Mouse (Mus musculus): ENCODE results near the gene Bglap2. TPM values are rescaled to one million over a fixed set of nuclear protein-coding genes. Genes with fewer than 3 reads are reported as not detected.

The Bglap2 gene
- polyA plus RNA-seq, 1 experiment from 2014 or later, result 0.83 TPM

- DNase-seq (ENCODE audit: low spot score), result no peak
These were observed 27.8 kb downstream of the Bglap2 start for GRCm38 (mm10) chr3:88350732-88351131.

GRCm38 (mm10) chr3:88339006-88339405, 39.5 kb downstream of the Bglap2 start:
- DNase-seq (ENCODE audit: low spot score), result no peak

GRCm38 (mm10) chr3:88338316-88338715, 40.2 kb downstream of the Bglap2 start:
- DNase-seq (ENCODE audit: low spot score), result no peak

GRCm38 (mm10) chr3:88337367-88338020, 41.0 kb downstream of the Bglap2 start:
- DNase-seq (ENCODE audit: low spot score), result peak; percentile 57

GRCm38 (mm10) chr3:88336058-88337013, 42.2 kb downstream of the Bglap2 start, which contains the start of the genes Tmem79 and Smg5:
Tmem79 (minus strand) TSS chr3:88336148.
Smg5 (plus strand) TSS chr3:88336260.
- DNase-seq (ENCODE audit: low spot score), result peak; percentile 96

- DNase-seq (ENCODE audit: low spot score), result peak; percentile 7
These were observed 43.0 kb downstream of the Bglap2 start for GRCm38 (mm10) chr3:88335436-88336053.

GRCm38 (mm10) chr3:88334902-88335435, 43.5 kb downstream of the Bglap2 start:
- no peak for DNase-seq (ENCODE audit: low spot score)

- DNase-seq (ENCODE audit: low spot score), result no peak
These were observed 44.4 kb downstream of the Bglap2 start for GRCm38 (mm10) chr3:88334029-88334658.

- peak; percentile 73 for DNase-seq (ENCODE audit: low spot score)
These were observed 47.2 kb downstream of the Bglap2 start for GRCm38 (mm10) chr3:88331282-88331681.

GRCm38 (mm10) chr3:88328956-88329355, 49.5 kb downstream of the Bglap2 start:
- DNase-seq (ENCODE audit: low spot score), result no peak

Other genes with a start within 250 kb of the Bglap2 start
- 32.0 and 32.2 TPM in 2 replicates for gene Mef2d, start 236.3 kb downstream of the Bglap2 start, polyA plus RNA-seq (2015; fragmentation: Nextera tagmentation; extraction: Ambion mirVana)
- gene Rhbg, start 124.0 kb downstream of the Bglap2 start, polyA plus RNA-seq (2015; fragmentation: Nextera tagmentation; extraction: Ambion mirVana), result 0.58 and 0.66 TPM in 2 replicates
- 0.33 TPM in 1 of 2 replicates, not detected in the other for gene Gm38392, start 91.5 kb downstream of the Bglap2 start, polyA plus RNA-seq (2015; fragmentation: Nextera tagmentation; extraction: Ambion mirVana)
- gene Tsacc, start 81.7 kb downstream of the Bglap2 start, polyA plus RNA-seq (2015; fragmentation: Nextera tagmentation; extraction: Ambion mirVana), result 15.6 and 16.2 TPM in 2 replicates
- gene Cct3, start 81.6 kb downstream of the Bglap2 start, polyA plus RNA-seq (2015; fragmentation: Nextera tagmentation; extraction: Ambion mirVana), result 401 and 428 TPM in 2 replicates
- 209 and 236 TPM in 2 replicates for gene Glmp, start 53.7 kb downstream of the Bglap2 start, polyA plus RNA-seq (2015; fragmentation: Nextera tagmentation; extraction: Ambion mirVana)
- 3.0 and 4.1 TPM in 2 replicates for gene Tmem79, start 42.6 kb downstream of the Bglap2 start, polyA plus RNA-seq (2015; fragmentation: Nextera tagmentation; extraction: Ambion mirVana)
- gene Smg5, start 42.4 kb downstream of the Bglap2 start, polyA plus RNA-seq (2015; fragmentation: Nextera tagmentation; extraction: Ambion mirVana), result 30.0 and 35.4 TPM in 2 replicates
- gene Paqr6, start 14.1 kb downstream of the Bglap2 start, polyA plus RNA-seq (2015; fragmentation: Nextera tagmentation; extraction: Ambion mirVana), result 0.49 and 0.56 TPM in 2 replicates
- 2.6 TPM in 2 replicates for gene Bglap3, start 6.0 kb downstream of the Bglap2 start, polyA plus RNA-seq (2015; fragmentation: Nextera tagmentation; extraction: Ambion mirVana)
- 0.80 and 1.2 TPM in 2 replicates for gene Bglap, start 5.8 kb upstream of the Bglap2 start, polyA plus RNA-seq (2015; fragmentation: Nextera tagmentation; extraction: Ambion mirVana)
- gene Pmf1, start 31.6 kb upstream of the Bglap2 start, polyA plus RNA-seq (2015; fragmentation: Nextera tagmentation; extraction: Ambion mirVana), result 144 and 151 TPM in 2 replicates
- gene Slc25a44, start 46.4 kb upstream of the Bglap2 start, polyA plus RNA-seq (2015; fragmentation: Nextera tagmentation; extraction: Ambion mirVana), result 9.6 and 12.3 TPM in 2 replicates
- gene Sema4a, start 82.5 kb upstream of the Bglap2 start, polyA plus RNA-seq (2015; fragmentation: Nextera tagmentation; extraction: Ambion mirVana), result 14.6 and 15.1 TPM in 2 replicates
- gene Lmna, start 131.3 kb upstream of the Bglap2 start, polyA plus RNA-seq (2015; fragmentation: Nextera tagmentation; extraction: Ambion mirVana), result 40.6 and 43.8 TPM in 2 replicates
- 8.1 and 10.3 TPM in 2 replicates for gene Mex3a, start 153.7 kb upstream of the Bglap2 start, polyA plus RNA-seq (2015; fragmentation: Nextera tagmentation; extraction: Ambion mirVana)
- 2.7 and 3.5 TPM in 2 replicates for gene Rab25, start 169.6 kb upstream of the Bglap2 start, polyA plus RNA-seq (2015; fragmentation: Nextera tagmentation; extraction: Ambion mirVana)
- gene Lamtor2, start 174.4 kb upstream of the Bglap2 start, polyA plus RNA-seq (2015; fragmentation: Nextera tagmentation; extraction: Ambion mirVana), result 150 and 153 TPM in 2 replicates
- gene Ubqln4, start 175.1 kb upstream of the Bglap2 start, polyA plus RNA-seq (2015; fragmentation: Nextera tagmentation; extraction: Ambion mirVana), result 14.6 and 16.2 TPM in 2 replicates
- gene Ssr2, start 197.2 kb upstream of the Bglap2 start, polyA plus RNA-seq (2015; fragmentation: Nextera tagmentation; extraction: Ambion mirVana), result 206 and 212 TPM in 2 replicates
- 64.2 and 94.5 TPM in 2 replicates for gene Arhgef2, start 227.3 kb upstream of the Bglap2 start, polyA plus RNA-seq (2015; fragmentation: Nextera tagmentation; extraction: Ambion mirVana)

Measured in thymus, postnatal 0 days (tissue).